Mouse (Mus musculus): ENCODE measurements around the gene Wdr95. TPM values are rescaled to one million over a fixed set of nuclear protein-coding genes. Genes with fewer than 3 reads are reported as not detected.

Gene Wdr95
- polyA plus RNA-seq, 1 experiment from 2014 or later: not detected

- Histone ChIP-seq H3K4me2 (replicated peaks; ENCODE audit: low read depth, low read length) (no peak overlapping the region), H3K4me3 (ENCODE audit: low read depth, low read length) (no peak overlapping the region), H3K4me1 (ENCODE audit: control insufficient read depth, insufficient read depth, low read length) (no peaks in the 10 kb centered on the region), H3K27me3 (ENCODE audit: control insufficient read depth, insufficient read depth, low read length) (no peaks in the 10 kb centered on the region), H3K36me3 (ENCODE audit: control insufficient read depth, insufficient read depth, low read length) (no peaks in the 10 kb centered on the region), H3K9me3 (ENCODE audit: control insufficient read depth, low read depth, low read length) (no peaks in the 10 kb centered on the region), H3K27ac (ENCODE audit: low read length) (no peak overlapping the region), H3K9ac (replicated peaks; ENCODE audit: low read depth, low read length) (no peak overlapping the region)
- WGBS: 60% methylated on average over 6 of the region's 6 CpGs
- ATAC-seq (ENCODE audit: insufficient number of reproducible peaks, insufficient read depth, low FRiP score, low read depth): no peak
Observed at GRCm38 (mm10) chr5:149495655-149496054, 32.8 kb upstream of the Wdr95 start.

GRCm38 (mm10) chr5:149496401-149497066, 31.9 kb upstream of the Wdr95 start:
- 65% methylated on average over 12 of the region's 12 CpGs for WGBS
- Histone ChIP-seq H3K36me3 (ENCODE audit: control insufficient read depth, insufficient read depth, low read length) (no peaks in the 10 kb centered on the region), H3K4me2 (replicated peaks; ENCODE audit: low read depth, low read length) (no peak overlapping the region), H3K9me3 (ENCODE audit: control insufficient read depth, low read depth, low read length) (no peaks in the 10 kb centered on the region), H3K4me1 (ENCODE audit: control insufficient read depth, insufficient read depth, low read length) (no peaks in the 10 kb centered on the region), H3K27me3 (ENCODE audit: control insufficient read depth, insufficient read depth, low read length) (no peaks in the 10 kb centered on the region), H3K27ac (ENCODE audit: low read length) (no peak overlapping the region), H3K9ac (replicated peaks; ENCODE audit: low read depth, low read length) (no peak overlapping the region), H3K4me3 (ENCODE audit: low read depth, low read length) (no peak overlapping the region)
- ATAC-seq (ENCODE audit: insufficient number of reproducible peaks, insufficient read depth, low FRiP score, low read depth): no peak

GRCm38 (mm10) chr5:149499936-149500335, 28.5 kb upstream of the Wdr95 start:
- Histone ChIP-seq H3K4me2 (replicated peaks; ENCODE audit: low read depth, low read length) (no peak overlapping the region), H3K4me1 (ENCODE audit: control insufficient read depth, insufficient read depth, low read length) (no peaks in the 10 kb centered on the region), H3K9ac (replicated peaks; ENCODE audit: low read depth, low read length) (no peak overlapping the region), H3K9me3 (ENCODE audit: control insufficient read depth, low read depth, low read length) (no peaks in the 10 kb centered on the region), H3K27ac (ENCODE audit: low read length) (no peak overlapping the region), H3K36me3 (ENCODE audit: control insufficient read depth, insufficient read depth, low read length) (no peaks in the 10 kb centered on the region), H3K27me3 (ENCODE audit: control insufficient read depth, insufficient read depth, low read length) (no peaks in the 10 kb centered on the region), H3K4me3 (ENCODE audit: low read depth, low read length) (no peak overlapping the region)
- ATAC-seq (ENCODE audit: insufficient number of reproducible peaks, insufficient read depth, low FRiP score, low read depth): no peak
- 41% methylated on average over 4 of the region's 4 CpGs for WGBS

GRCm38 (mm10) chr5:149503423-149504175, 24.9 kb upstream of the Wdr95 start:
- Histone ChIP-seq H3K4me1 (ENCODE audit: control insufficient read depth, insufficient read depth, low read length) (no peaks in the 10 kb centered on the region), H3K9ac (replicated peaks; ENCODE audit: low read depth, low read length) (no peak overlapping the region), H3K27me3 (ENCODE audit: control insufficient read depth, insufficient read depth, low read length) (no peaks in the 10 kb centered on the region), H3K36me3 (ENCODE audit: control insufficient read depth, insufficient read depth, low read length) (no peaks in the 10 kb centered on the region), H3K4me3 (ENCODE audit: low read depth, low read length) (no peak overlapping the region), H3K27ac (ENCODE audit: low read length) (no peak overlapping the region), H3K4me2 (replicated peaks; ENCODE audit: low read depth, low read length) (no peak overlapping the region), H3K9me3 (ENCODE audit: control insufficient read depth, low read depth, low read length) (no peaks in the 10 kb centered on the region; the same call in 1 of the 2 replicates)
- ATAC-seq (ENCODE audit: insufficient number of reproducible peaks, insufficient read depth, low FRiP score, low read depth): no peak
- 66% methylated on average over 23 of the region's 23 CpGs for WGBS

GRCm38 (mm10) chr5:149504985-149505384, 23.5 kb upstream of the Wdr95 start:
- Histone ChIP-seq H3K9ac (replicated peaks; ENCODE audit: low read depth, low read length) (no peak overlapping the region), H3K27ac (ENCODE audit: low read length) (no peak overlapping the region), H3K36me3 (ENCODE audit: control insufficient read depth, insufficient read depth, low read length) (no peaks in the 10 kb centered on the region), H3K4me2 (replicated peaks; ENCODE audit: low read depth, low read length) (no peak overlapping the region), H3K9me3 (ENCODE audit: control insufficient read depth, low read depth, low read length) (no peaks in the 10 kb centered on the region; the same call in 1 of the 2 replicates), H3K27me3 (ENCODE audit: control insufficient read depth, insufficient read depth, low read length) (no peaks in the 10 kb centered on the region), H3K4me3 (ENCODE audit: low read depth, low read length) (no peak overlapping the region), H3K4me1 (ENCODE audit: control insufficient read depth, insufficient read depth, low read length) (no peaks in the 10 kb centered on the region)
- WGBS: 71% methylated on average over 8 of the region's 8 CpGs
- ATAC-seq (ENCODE audit: insufficient number of reproducible peaks, insufficient read depth, low FRiP score, low read depth): no peak

GRCm38 (mm10) chr5:149506033-149506432, 22.4 kb upstream of the Wdr95 start:
- 100% methylated on average over 2 of the region's 2 CpGs for WGBS
- H3K4me1 ChIP-seq (ENCODE audit: control insufficient read depth, insufficient read depth, low read length): no peaks in the 10 kb centered on the region
- H3K27me3 ChIP-seq (ENCODE audit: control insufficient read depth, insufficient read depth, low read length): no peaks in the 10 kb centered on the region
- H3K9ac ChIP-seq (replicated peaks; ENCODE audit: low read depth, low read length): no peak overlapping the region
- H3K4me3 ChIP-seq (ENCODE audit: low read depth, low read length): no peak overlapping the region
- H3K9me3 ChIP-seq (ENCODE audit: control insufficient read depth, low read depth, low read length): no peaks in the 10 kb centered on the region; the same call in 1 of the 2 replicates
- ATAC-seq (ENCODE audit: insufficient number of reproducible peaks, insufficient read depth, low FRiP score, low read depth): no peak
- no peaks in the 10 kb centered on the region for H3K36me3 ChIP-seq (ENCODE audit: control insufficient read depth, insufficient read depth, low read length)
- H3K27ac ChIP-seq (ENCODE audit: low read length): no peak overlapping the region
- H3K4me2 ChIP-seq (replicated peaks; ENCODE audit: low read depth, low read length): no peak overlapping the region

- Histone ChIP-seq H3K4me2 (replicated peaks; ENCODE audit: low read depth, low read length) (no peak overlapping the region), H3K4me3 (ENCODE audit: low read depth, low read length) (no peak overlapping the region), H3K27ac (ENCODE audit: low read length) (no peak overlapping the region), H3K36me3 (ENCODE audit: control insufficient read depth, insufficient read depth, low read length) (no peaks in the 10 kb centered on the region), H3K4me1 (ENCODE audit: control insufficient read depth, insufficient read depth, low read length) (peaks cover 2% of the 10 kb centered on the region; the same call in 1 of the 2 replicates), H3K9me3 (ENCODE audit: control insufficient read depth, low read depth, low read length) (no peaks in the 10 kb centered on the region; the same call in 1 of the 2 replicates), H3K27me3 (ENCODE audit: control insufficient read depth, insufficient read depth, low read length) (no peaks in the 10 kb centered on the region), H3K9ac (replicated peaks; ENCODE audit: low read depth, low read length) (no peak overlapping the region)
- 79% methylated on average over 20 of the region's 20 CpGs for WGBS
- ATAC-seq (ENCODE audit: insufficient number of reproducible peaks, insufficient read depth, low FRiP score, low read depth): no peak
Observed at GRCm38 (mm10) chr5:149508094-149509029, 20.1 kb upstream of the Wdr95 start.

- Histone ChIP-seq H3K9me3 (ENCODE audit: control insufficient read depth, low read depth, low read length) (no peaks in the 10 kb centered on the region; the same call in 1 of the 2 replicates), H3K36me3 (ENCODE audit: control insufficient read depth, insufficient read depth, low read length) (no peaks in the 10 kb centered on the region), H3K27me3 (ENCODE audit: control insufficient read depth, insufficient read depth, low read length) (no peaks in the 10 kb centered on the region), H3K4me3 (ENCODE audit: low read depth, low read length) (no peak overlapping the region), H3K27ac (ENCODE audit: low read length) (no peak overlapping the region), H3K4me1 (ENCODE audit: control insufficient read depth, insufficient read depth, low read length) (peaks cover 11% of the 10 kb centered on the region; the same call in 1 of the 2 replicates), H3K4me2 (replicated peaks; ENCODE audit: low read depth, low read length) (no peak overlapping the region), H3K9ac (replicated peaks; ENCODE audit: low read depth, low read length) (no peak overlapping the region)
- 63% methylated on average over 13 of the region's 13 CpGs for WGBS
- ATAC-seq (ENCODE audit: insufficient number of reproducible peaks, insufficient read depth, low FRiP score, low read depth): no peak
Observed at GRCm38 (mm10) chr5:149510323-149510722, 18.2 kb upstream of the Wdr95 start.

All from stomach, embryonic 14.5 days (tissue).